Mouse (Mus musculus) myocyte (in vitro differentiated cells): ENCODE data around the gene Sh3pxd2b.

ENCODE experiments used
- CEBPB ChIP-seq: IDR thresholded peaks from 2 replicates; pipeline ENCODE4 v1.6.1; 2011; ENCODE audit warnings: mild to moderate bottlenecking, moderate library complexity; ENCODE audit not compliant: poor library complexity, insufficient read depth, severe bottlenecking
- E2F4 ChIP-seq: IDR thresholded peaks from one replicate; pipeline ENCODE4 v1.6.1; 2011; ENCODE audit warnings: mild to moderate bottlenecking, control low read depth, moderate library complexity; ENCODE audit not compliant: insufficient read depth
- MAX ChIP-seq: IDR thresholded peaks from one replicate; pipeline ENCODE4 v1.6.1; 2011; ENCODE audit warnings: low read depth, mild to moderate bottlenecking, control low read depth
- MYOD1 ChIP-seq, 3 experiments: IDR thresholded peaks; one replicate each; pipeline ENCODE4 v1.6.1; 2011; ENCODE audit warnings: control low read depth in 2 of 3, low read depth in 2 of 3, mild to moderate bottlenecking in 2 of 3, moderate library complexity in 1 of 3; ENCODE audit not compliant: insufficient read length in 2 of 3, control insufficient read depth in 1 of 3
- POLR2A ChIP-seq: IDR thresholded peaks from one replicate; pipeline ENCODE4 v1.6.1; 2011; ENCODE audit warnings: low read depth, mild to moderate bottlenecking, control low read depth, moderate library complexity; ENCODE audit not compliant: insufficient read length
- POLR2AphosphoS2 ChIP-seq: IDR thresholded peaks from one replicate; pipeline ENCODE4 v1.6.1; 2011; ENCODE audit warnings: low read depth, control low read depth; ENCODE audit not compliant: insufficient read length
- REST ChIP-seq: IDR thresholded peaks from one replicate; pipeline ENCODE4 v1.6.1; 2011; ENCODE audit warnings: mild to moderate bottlenecking, control low read depth, moderate library complexity; ENCODE audit not compliant: insufficient read depth, insufficient read length
- SRF ChIP-seq: IDR thresholded peaks from one replicate; pipeline ENCODE4 v1.6.1; 2011; ENCODE audit warnings: low read depth; ENCODE audit not compliant: control insufficient read depth, insufficient read length
- TCF12 ChIP-seq: IDR thresholded peaks from one replicate; pipeline ENCODE4 v1.6.1; 2011; ENCODE audit warnings: mild to moderate bottlenecking, control low read depth; ENCODE audit not compliant: poor library complexity, insufficient read depth, severe bottlenecking
- TCF3 ChIP-seq: IDR thresholded peaks from one replicate; pipeline ENCODE4 v1.6.1; 2011; ENCODE audit warnings: low read depth, control low read depth; ENCODE audit not compliant: insufficient read length
- USF1 ChIP-seq: IDR thresholded peaks from one replicate; pipeline ENCODE4 v1.6.1; 2011; ENCODE audit warnings: low read depth, mild to moderate bottlenecking, control low read depth, moderate library complexity

DNA sequence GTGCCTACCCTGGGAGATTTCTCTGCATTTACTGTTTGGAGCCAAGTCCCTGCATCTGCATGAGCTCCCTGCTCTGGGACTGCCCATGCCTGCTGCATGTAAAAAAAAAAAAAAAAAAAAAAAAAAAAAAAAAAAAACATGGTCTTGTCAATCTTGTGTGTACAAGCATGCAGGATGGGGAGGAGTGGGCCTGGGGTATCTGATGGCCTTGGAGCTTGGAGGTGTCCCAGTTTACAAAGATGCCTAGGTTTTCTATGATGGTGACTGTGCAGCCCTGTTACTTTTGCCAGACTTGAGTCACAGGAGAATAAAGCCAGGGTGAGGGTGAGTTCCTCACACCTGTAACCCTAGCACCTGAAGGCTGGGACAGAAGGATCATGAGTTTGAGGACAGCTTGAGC lies 61.4 kb downstream of the Sh3pxd2b start:
- TF ChIP-seq POLR2A: no peak
- no peak for TF ChIP-seq TCF12
- no peak for TF ChIP-seq MYOD1 (IDR thresholded peaks at IDR 0.05; ENCODE audit: control insufficient read depth in 1 of 3, insufficient read length in 2 of 3, low read depth in 2 of 3)
- no peak for TF ChIP-seq MAX
- no peak for TF ChIP-seq REST
- no peak for TF ChIP-seq CEBPB
- TF ChIP-seq TCF3: no peak
- TF ChIP-seq E2F4: no peak
- no peak for TF ChIP-seq POLR2AphosphoS2
- TF ChIP-seq SRF: no peak
- no peak for TF ChIP-seq USF1
